Mouse (Mus musculus): Measurements from ENCODE around the gene Igdcc3. TPM values are rescaled to one million over a fixed set of nuclear protein-coding genes. Genes with fewer than 3 reads are reported as not detected.
A peak's percentile ranks its signal among the peaks of the same experiment; 100 is the strongest.

Igdcc3 gene
- polyA plus RNA-seq, 1 experiment = 0.13 TPM

- DNase-seq = no peak
- WGBS = 34% methylated on average over 24 of the region's 24 CpGs
- TF ChIP-seq POLR2A (IDR thresholded peaks at IDR 0.05; ENCODE audit: borderline replicate concordance, extremely low read depth, low read depth, low read length) = no peak
- no peak for TF ChIP-seq CTCF (IDR thresholded peaks at IDR 0.05; ENCODE audit: insufficient read depth, low read length)
Observed at GRCm38 (mm10) chr9:65109132-65110072, 31.6 kb upstream of the Igdcc3 start.

GRCm38 (mm10) chr9:65111698-65112097, 29.3 kb upstream of the Igdcc3 start:
- Histone ChIP-seq H3K4me1 (ENCODE audit: control insufficient read depth, insufficient read depth, low read length) (no peaks in the 10 kb centered on the region), H3K4me3 (replicated peaks; ENCODE audit: extremely low read depth, low read depth, low read length) (no peak overlapping the region)
- WGBS = 83% methylated on average over 5 of the region's 5 CpGs
- TF ChIP-seq CTCF (IDR thresholded peaks at IDR 0.05; ENCODE audit: insufficient read depth, low read length) (no peak), POLR2A (IDR thresholded peaks at IDR 0.05; ENCODE audit: borderline replicate concordance, extremely low read depth, low read depth, low read length) (no peak)
- DNase-seq = no peak

More at GRCm38 (mm10) chr9:65109132-65110072, 31.6 kb upstream of the Igdcc3 start:
- Histone ChIP-seq H3K4me3 (replicated peaks; ENCODE audit: extremely low read depth, low read depth, low read length) (no peak overlapping the region), H3K4me1 (ENCODE audit: control insufficient read depth, insufficient read depth, low read length) (no peaks in the 10 kb centered on the region)

GRCm38 (mm10) chr9:65113694-65114093, 27.3 kb upstream of the Igdcc3 start:
- 79% methylated on average over 2 of the region's 2 CpGs for WGBS
- TF ChIP-seq CTCF (IDR thresholded peaks at IDR 0.05; ENCODE audit: insufficient read depth, low read length) (no peak), POLR2A (IDR thresholded peaks at IDR 0.05; ENCODE audit: borderline replicate concordance, extremely low read depth, low read depth, low read length) (no peak)
- no peak for DNase-seq
- Histone ChIP-seq H3K4me3 (replicated peaks; ENCODE audit: extremely low read depth, low read depth, low read length) (no peak overlapping the region), H3K4me1 (ENCODE audit: control insufficient read depth, insufficient read depth, low read length) (no peaks in the 10 kb centered on the region)

- no peak for TF ChIP-seq POLR2A (IDR thresholded peaks at IDR 0.05; ENCODE audit: borderline replicate concordance, extremely low read depth, low read depth, low read length)
- TF ChIP-seq CTCF (IDR thresholded peaks at IDR 0.05; ENCODE audit: insufficient read depth, low read length) = no peak
- 77% methylated on average over 2 of the region's 2 CpGs for WGBS
- Histone ChIP-seq H3K4me3 (replicated peaks; ENCODE audit: extremely low read depth, low read depth, low read length) (no peak overlapping the region), H3K4me1 (ENCODE audit: control insufficient read depth, insufficient read depth, low read length) (no peaks in the 10 kb centered on the region)
- no peak for DNase-seq
Observed at GRCm38 (mm10) chr9:65115891-65116290, 25.1 kb upstream of the Igdcc3 start.

- no peaks in the 10 kb centered on the region for H3K4me1 ChIP-seq (ENCODE audit: control insufficient read depth, insufficient read depth, low read length)
- DNase-seq = no peak
- WGBS = 51% methylated on average over 2 of the region's 2 CpGs
- no peak overlapping the region for H3K4me3 ChIP-seq (replicated peaks; ENCODE audit: extremely low read depth, low read depth, low read length)
- TF ChIP-seq POLR2A (IDR thresholded peaks at IDR 0.05; ENCODE audit: borderline replicate concordance, extremely low read depth, low read depth, low read length) (no peak), CTCF (IDR thresholded peaks at IDR 0.05; ENCODE audit: insufficient read depth, low read length) (no peak)
Observed at GRCm38 (mm10) chr9:65117516-65117915, 23.5 kb upstream of the Igdcc3 start.

GRCm38 (mm10) chr9:65120935-65121334, 20.1 kb upstream of the Igdcc3 start:
- TF ChIP-seq CTCF (IDR thresholded peaks at IDR 0.05; ENCODE audit: insufficient read depth, low read length) = peak; percentile 74
- TF ChIP-seq POLR2A (IDR thresholded peaks at IDR 0.05; ENCODE audit: borderline replicate concordance, extremely low read depth, low read depth, low read length) = no peak
- Histone ChIP-seq H3K4me1 (ENCODE audit: control insufficient read depth, insufficient read depth, low read length) (no peaks in the 10 kb centered on the region), H3K4me3 (replicated peaks; ENCODE audit: extremely low read depth, low read depth, low read length) (no peak overlapping the region)
- DNase-seq = peak; percentile 46
- 10% methylated on average over 3 of the region's 3 CpGs for WGBS

GRCm38 (mm10) chr9:65122545-65122944, 18.4 kb upstream of the Igdcc3 start:
- no peaks in the 10 kb centered on the region for H3K4me1 ChIP-seq (ENCODE audit: control insufficient read depth, insufficient read depth, low read length)
- no peak overlapping the region for H3K4me3 ChIP-seq (replicated peaks; ENCODE audit: extremely low read depth, low read depth, low read length)
- no peak for DNase-seq
- TF ChIP-seq CTCF (IDR thresholded peaks at IDR 0.05; ENCODE audit: insufficient read depth, low read length) = no peak
- 20% methylated on average over 18 of the region's 18 CpGs for WGBS

GRCm38 (mm10) chr9:65123552-65124168, 17.3 kb upstream of the Igdcc3 start:
- DNase-seq = peak; percentile 32
- 11% methylated on average over 48 of the region's 48 CpGs for WGBS
- no peaks in the 10 kb centered on the region for H3K4me1 ChIP-seq (ENCODE audit: control insufficient read depth, insufficient read depth, low read length)
- no peak overlapping the region for H3K4me3 ChIP-seq (replicated peaks; ENCODE audit: extremely low read depth, low read depth, low read length)
- TF ChIP-seq CTCF (IDR thresholded peaks at IDR 0.05; ENCODE audit: insufficient read depth, low read length) = 0 out of 2 replicates have a peak, but pooled peaks have one; percentile 13
- no peak for TF ChIP-seq POLR2A (IDR thresholded peaks at IDR 0.05; ENCODE audit: borderline replicate concordance, extremely low read depth, low read depth, low read length)

GRCm38 (mm10) chr9:65128123-65128815, 12.7 kb upstream of the Igdcc3 start:
- peak; percentile 17 for DNase-seq
- TF ChIP-seq CTCF (IDR thresholded peaks at IDR 0.05; ENCODE audit: insufficient read depth, low read length) (0 out of 2 replicates have a peak, but pooled peaks have one; percentile 27), POLR2A (IDR thresholded peaks at IDR 0.05; ENCODE audit: borderline replicate concordance, extremely low read depth, low read depth, low read length) (no peak)
- H3K4me1 ChIP-seq (ENCODE audit: control insufficient read depth, insufficient read depth, low read length) = no peaks in the 10 kb centered on the region
- WGBS = 21% methylated on average over 25 of the region's 25 CpGs
- no peak overlapping the region for H3K4me3 ChIP-seq (replicated peaks; ENCODE audit: extremely low read depth, low read depth, low read length)
